Mouse (Mus musculus) ES-E14 (cell line): ENCODE results near the gene Foxa1.

ENCODE experiments used
- CHD2 ChIP-seq: IDR thresholded peaks from 2 replicates; pipeline ENCODE4 v1.6.1; 2014; ENCODE audit warnings: mild to moderate bottlenecking, low read depth, low read length, inconsistent platforms
- HCFC1 ChIP-seq: IDR thresholded peaks from 2 replicates; pipeline ENCODE4 v1.6.1; 2012; ENCODE audit warnings: low read length, inconsistent platforms, borderline replicate concordance; ENCODE audit not compliant: insufficient read depth
- MAFK ChIP-seq: IDR thresholded peaks from 2 replicates; pipeline ENCODE4 v1.6.1; 2014; ENCODE audit warnings: mild to moderate bottlenecking, low read depth, low read length, inconsistent platforms; ENCODE audit not compliant: insufficient read depth
- ZC3H11A ChIP-seq: IDR thresholded peaks from 2 replicates; pipeline ENCODE4 v1.6.1; 2012; ENCODE audit warnings: low read depth, mild to moderate bottlenecking, inconsistent platforms, low read length, borderline replicate concordance

DNA sequence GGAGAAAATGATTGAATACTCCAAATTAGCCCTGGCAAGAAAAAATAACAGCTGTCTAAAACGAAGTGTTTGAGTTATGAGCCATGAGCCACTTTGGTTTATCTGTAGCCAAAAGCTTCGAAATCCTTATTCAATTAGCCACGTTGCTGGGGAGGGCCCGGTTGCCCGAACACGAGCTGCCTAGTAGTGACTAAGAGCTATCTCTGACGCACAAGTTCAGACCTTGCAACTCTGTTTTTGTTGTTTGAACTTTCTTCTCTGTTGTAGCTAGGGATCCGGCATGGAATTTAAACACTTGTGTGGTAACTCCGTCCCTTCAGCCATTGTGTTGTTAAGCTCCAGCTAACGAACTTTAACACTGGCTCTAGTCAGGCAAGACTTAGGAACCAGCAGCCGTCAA lies 37.8 kb downstream of the Foxa1 start:
- TF ChIP-seq MAFK = no peak
- no peak for TF ChIP-seq HCFC1
- TF ChIP-seq ZC3H11A = no peak
- no peak for TF ChIP-seq CHD2
